Mouse (Mus musculus) heart, embryonic 15.5 days (tissue): ENCODE results near the gene Samd4b. TPM values are rescaled to one million over a fixed set of nuclear protein-coding genes. Genes with fewer than 3 reads are reported as not detected.

Experiments used
- ATAC-seq: fragments of 200-750 bp; cut with Nextera tagmentation; replicated peaks from 2 replicates; pipeline ENCODE4 v1.8.0; 2017; ENCODE audit warnings: low read depth, moderate TSS enrichment; ENCODE audit not compliant: insufficient number of reproducible peaks, insufficient read depth, low FRiP score
- H3K27ac ChIP-seq: fragments of 300-500 bp; sonication (generic); 2 replicates; pipeline ENCODE4 v1.5.1; 2015; ENCODE audit warnings: mild to moderate bottlenecking, inconsistent platforms
- H3K27me3 ChIP-seq: fragments of 300-500 bp; sonication (generic); 2 replicates; pipeline ENCODE4 v1.6.1; 2015; ENCODE audit warnings: inconsistent platforms
- H3K36me3 ChIP-seq: fragments of 300-500 bp; sonication (generic); 2 replicates; pipeline ENCODE4 v1.6.1; 2015; ENCODE audit warnings: mild to moderate bottlenecking, inconsistent platforms
- H3K4me1 ChIP-seq: fragments of 300-500 bp; sonication (generic); replicated peaks from 2 replicates; pipeline ENCODE4 v1.6.1; 2015; ENCODE audit warnings: inconsistent platforms
- H3K4me2 ChIP-seq: fragments of 300-500 bp; sonication (generic); 2 replicates; pipeline ENCODE4 v1.6.1; 2015; ENCODE audit warnings: inconsistent platforms, mild to moderate bottlenecking, moderate library complexity
- H3K4me3 ChIP-seq: fragments of 300-500 bp; sonication (generic); 2 replicates; pipeline ENCODE4 v1.5.1; 2015; ENCODE audit warnings: mild to moderate bottlenecking, inconsistent platforms
- H3K9ac ChIP-seq: fragments of 300-500 bp; sonication (generic); 2 replicates; pipeline ENCODE4 v1.6.1; 2015; ENCODE audit warnings: mild to moderate bottlenecking, inconsistent platforms
- H3K9me3 ChIP-seq: fragments of 300-500 bp; sonication (generic); replicated peaks from 2 replicates; pipeline ENCODE4 v1.6.1; 2016; ENCODE audit warnings: inconsistent platforms
- WGBS: fragments of 180-500 bp; shearing (Covaris S2); methylation state at CpG from one replicate; pipeline ENCODE4 v1.1.7; 2015; ENCODE audit warnings: mixed read lengths; 5-methylcytosine and 5-hydroxymethylcytosine counted together
- polyA plus RNA-seq: library from polyadenylated mRNA; unstranded; fragments of >200 nt; fragmentation: Nextera tagmentation; extraction: Ambion mirVana; gene quantifications from 2 replicates; pipeline ENCODE4 v1.2.1, GENCODE M21; 2015

The Samd4b gene
- polyA plus RNA-seq, 1 experiment from 2014 or later, result 17.9 TPM

DNA sequence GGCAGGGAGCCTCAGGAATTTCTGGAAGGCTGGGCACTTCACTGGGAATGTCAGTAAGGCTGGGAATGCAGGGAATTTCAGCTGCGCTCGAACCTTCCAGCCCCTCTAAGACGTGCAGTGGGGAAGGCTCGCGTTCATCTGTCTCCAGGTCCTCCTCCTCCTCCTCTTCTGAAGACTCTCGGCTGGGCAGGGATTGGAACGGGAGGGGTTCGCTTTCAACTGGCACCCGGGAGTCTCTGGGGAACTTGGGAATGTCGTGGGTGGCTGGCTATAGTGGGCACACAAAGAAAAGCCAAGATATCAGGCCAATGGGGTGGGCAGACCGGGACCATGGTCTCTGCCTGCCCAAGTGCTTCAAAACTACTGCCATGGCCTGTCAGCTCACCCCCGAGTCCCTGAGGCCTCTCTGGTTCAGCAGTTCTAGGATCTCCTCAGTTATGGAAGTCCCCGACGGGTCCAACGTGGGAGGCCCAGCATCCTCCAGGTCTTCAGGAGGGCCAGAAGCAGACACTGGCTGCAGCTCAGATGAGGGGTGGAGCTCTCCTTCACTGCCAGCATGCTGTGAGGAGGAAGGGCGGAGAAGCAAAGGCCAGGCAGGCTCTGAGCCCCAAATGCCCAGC lies 235.4 kb downstream of the Samd4b start:
- Histone ChIP-seq H3K9ac (no peak overlapping the region), H3K4me1 (peaks cover 30% of the 10 kb centered on the region), H3K9me3 (no peaks in the 10 kb centered on the region), H3K4me3 (no peak overlapping the region), H3K27ac (no peak overlapping the region; the same call in 1 of the 2 replicates), H3K4me2 (no peak overlapping the region), H3K27me3 (no peaks in the 10 kb centered on the region), H3K36me3 (peaks cover 80% of the 10 kb centered on the region)
- WGBS, result 49% methylated on average over 16 of the region's 16 CpGs
- no peak for ATAC-seq

DNA sequence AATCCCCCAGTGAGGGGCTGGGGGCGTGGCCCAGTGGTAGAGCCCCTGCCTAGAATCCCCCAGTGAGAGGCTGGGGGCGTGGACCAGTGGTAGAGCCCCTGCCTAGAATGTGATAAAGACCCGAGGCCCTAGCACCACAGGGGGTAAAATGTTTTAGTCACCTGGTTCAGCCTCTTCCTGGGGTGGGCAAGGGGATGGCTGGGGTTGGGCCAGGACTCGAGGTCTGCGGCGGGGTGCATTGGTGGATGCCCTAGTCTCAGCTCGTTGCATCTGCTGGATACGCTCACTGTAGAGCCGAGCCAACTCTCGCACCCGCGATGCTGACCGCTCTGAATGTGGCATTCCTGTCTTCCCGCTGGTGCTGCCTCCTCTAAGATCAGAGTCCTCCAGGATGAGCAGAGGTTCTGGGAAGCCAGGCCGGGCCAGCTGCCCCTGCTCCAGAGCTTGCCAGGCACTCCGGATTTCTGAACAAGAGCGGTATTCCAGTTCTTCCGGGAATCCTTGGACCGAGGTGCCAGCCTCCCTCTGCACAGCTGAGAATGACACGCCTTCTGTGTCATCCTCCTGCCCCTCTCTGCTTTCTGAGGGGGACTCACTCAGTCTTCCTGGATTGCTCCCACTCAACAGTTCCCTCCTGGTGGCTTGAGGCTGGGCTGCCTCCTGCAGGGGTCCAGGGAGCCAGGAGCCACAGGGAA lies 236.2 kb downstream of the Samd4b start:
- WGBS, result 87% methylated on average over 20 of the region's 20 CpGs

DNA sequence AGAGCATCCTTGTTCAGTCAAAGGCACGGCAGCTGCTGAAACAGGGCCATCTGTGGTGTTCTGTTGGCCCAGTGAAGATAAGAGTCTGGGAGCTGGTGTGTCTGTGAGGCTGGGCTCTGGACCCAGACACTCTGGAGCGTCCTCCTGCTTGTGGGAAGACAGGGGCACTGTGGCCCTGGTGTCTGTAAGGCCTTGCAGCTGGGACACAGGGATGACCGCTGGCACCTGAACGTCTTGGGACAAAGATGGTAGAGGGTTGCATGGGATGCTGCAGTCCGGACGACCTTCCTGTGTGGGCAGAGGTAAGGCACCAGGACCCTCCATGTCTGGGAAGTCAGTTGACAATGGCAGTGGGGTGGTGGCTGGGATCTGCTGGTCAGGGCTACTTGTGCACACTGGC lies 237.7 kb downstream of the Samd4b start:
- Histone ChIP-seq H3K27me3 (no peaks in the 10 kb centered on the region), H3K4me3 (no peak overlapping the region), H3K4me2 (no peak overlapping the region), H3K4me1 (peaks cover 41% of the 10 kb centered on the region), H3K27ac (no peak overlapping the region), H3K9ac (no peak overlapping the region), H3K9me3 (no peaks in the 10 kb centered on the region), H3K36me3 (peaks cover 58% of the 10 kb centered on the region)
- ATAC-seq, result no peak
- 85% methylated on average over 6 of the region's 6 CpGs for WGBS

More for the DNA sequence above, 236.2 kb downstream of the Samd4b start:
- H3K27me3 ChIP-seq, result no peaks in the 10 kb centered on the region
- no peak overlapping the region for H3K4me3 ChIP-seq
- no peak overlapping the region for H3K4me2 ChIP-seq
- H3K27ac ChIP-seq, result no peak overlapping the region; the same call in 1 of the 2 replicates
- H3K9me3 ChIP-seq, result no peaks in the 10 kb centered on the region
- H3K4me1 ChIP-seq, result peaks cover 38% of the 10 kb centered on the region
- no peak overlapping the region for H3K9ac ChIP-seq
- ATAC-seq, result no peak
- H3K36me3 ChIP-seq, result peaks cover 73% of the 10 kb centered on the region

DNA sequence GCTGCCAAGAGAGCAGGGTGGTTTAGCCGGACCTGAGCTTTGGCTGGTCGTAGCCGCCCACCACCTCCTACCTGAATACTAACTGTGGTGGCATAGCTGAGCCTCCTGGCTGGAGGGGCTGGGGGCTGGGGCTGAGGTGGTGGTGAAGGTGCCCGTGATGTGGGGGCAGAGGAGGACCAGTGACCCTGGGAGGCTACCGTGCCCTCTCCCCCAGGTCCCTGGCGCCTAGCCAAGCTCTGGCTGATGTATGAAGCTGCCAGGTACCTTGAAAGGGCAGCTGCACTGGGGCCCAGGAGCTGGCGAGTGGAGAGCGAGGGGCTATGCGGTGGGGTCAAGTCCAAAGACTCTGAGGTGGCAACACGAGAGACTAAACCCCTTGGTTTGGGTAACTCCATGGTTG lies 238.1 kb downstream of the Samd4b start:
- no peak for ATAC-seq
- 79% methylated on average over 10 of the region's 10 CpGs for WGBS
- Histone ChIP-seq H3K9me3 (no peaks in the 10 kb centered on the region), H3K4me3 (no peak overlapping the region), H3K4me1 (peaks cover 41% of the 10 kb centered on the region), H3K9ac (no peak overlapping the region), H3K27ac (no peak overlapping the region), H3K27me3 (no peaks in the 10 kb centered on the region), H3K4me2 (no peak overlapping the region), H3K36me3 (peaks cover 53% of the 10 kb centered on the region)

DNA sequence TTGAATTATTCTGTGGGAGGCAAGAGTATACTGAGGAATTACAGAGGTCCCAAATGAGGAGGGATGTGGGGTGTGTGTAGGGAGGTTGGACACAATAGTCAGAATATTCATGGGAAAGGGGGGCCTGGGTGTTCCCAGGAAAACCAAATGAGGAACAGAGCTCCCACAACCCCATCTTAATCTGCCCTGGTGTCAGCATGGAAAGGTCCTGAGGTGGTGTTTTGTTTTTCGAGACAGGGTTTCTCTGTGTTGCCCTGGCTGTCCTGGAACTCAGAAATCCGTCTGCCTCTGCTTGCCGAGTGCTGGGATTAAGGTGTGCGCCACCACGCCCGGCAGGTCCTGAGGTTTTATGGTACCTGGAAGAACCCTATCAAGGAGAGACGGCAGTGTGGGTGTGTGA lies 239.5 kb downstream of the Samd4b start:
- H3K4me2 ChIP-seq, result peak overlapping the region; percentile 17; the same call in 1 of the 2 replicates
- peaks cover 41% of the 10 kb centered on the region for H3K4me1 ChIP-seq
- H3K9ac ChIP-seq, result peak overlapping the region; percentile 10; the same call in 1 of the 2 replicates
- no peak overlapping the region for H3K4me3 ChIP-seq
- H3K27me3 ChIP-seq, result no peaks in the 10 kb centered on the region
- peak overlapping the region; percentile 83 for H3K27ac ChIP-seq
- ATAC-seq, result no peak
- H3K9me3 ChIP-seq, result no peaks in the 10 kb centered on the region
- peaks cover 51% of the 10 kb centered on the region for H3K36me3 ChIP-seq
- 53% methylated on average over 7 of the region's 7 CpGs for WGBS

DNA sequence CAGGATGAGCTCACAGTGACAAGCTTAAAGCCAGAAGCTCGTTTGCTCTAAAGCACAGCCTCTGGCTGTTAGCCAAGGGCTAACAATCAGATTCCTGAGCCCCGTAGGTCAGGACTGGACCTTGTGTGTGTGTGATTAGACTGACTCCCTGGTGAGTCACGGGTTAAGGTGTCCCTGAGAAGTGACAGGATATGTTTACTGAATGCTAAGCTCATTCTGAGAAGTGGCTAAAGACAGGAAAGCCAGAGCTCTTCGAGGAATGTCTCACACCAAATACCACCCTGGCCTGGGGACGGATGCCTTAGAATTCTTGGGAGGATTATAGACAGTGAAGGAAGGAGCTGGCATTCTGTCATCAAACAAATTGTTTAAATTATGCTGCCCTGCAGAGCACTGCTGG lies 240.0 kb downstream of the Samd4b start:
- Histone ChIP-seq H3K36me3 (peaks cover 53% of the 10 kb centered on the region), H3K4me3 (no peak overlapping the region), H3K27me3 (no peaks in the 10 kb centered on the region), H3K4me1 (peaks cover 41% of the 10 kb centered on the region), H3K27ac (peak overlapping the region; percentile 83), H3K9me3 (no peaks in the 10 kb centered on the region), H3K4me2 (peak overlapping the region; percentile 17; the same call in 1 of the 2 replicates), H3K9ac (peak overlapping the region; percentile 10; the same call in 1 of the 2 replicates)
- 3% methylated on average over 5 of the region's 5 CpGs for WGBS
- ATAC-seq, result peak; percentile 13; the same call in 1 of the 2 replicates

DNA sequence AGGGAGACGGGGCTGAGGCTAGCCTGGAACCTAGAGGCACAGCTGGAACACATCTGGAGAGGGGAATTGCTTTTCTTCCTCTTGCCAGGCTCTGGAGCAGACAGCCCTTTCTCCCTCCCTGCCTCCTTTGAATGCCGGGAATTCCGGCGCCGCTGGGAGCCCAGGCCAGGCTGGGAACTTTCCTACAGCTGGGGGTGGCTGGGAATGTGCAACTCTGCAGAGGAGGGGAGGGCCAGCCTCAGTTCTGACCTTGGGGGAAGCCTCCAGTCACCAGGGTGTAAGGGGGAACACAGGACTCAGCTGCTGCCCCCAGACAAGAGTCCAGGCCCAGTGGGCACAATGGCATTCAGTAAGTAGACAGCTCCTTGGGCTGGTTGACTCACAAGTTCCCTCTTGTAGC lies 241.0 kb downstream of the Samd4b start:
- no peaks in the 10 kb centered on the region for H3K27me3 ChIP-seq
- peaks cover 56% of the 10 kb centered on the region for H3K36me3 ChIP-seq
- peak overlapping the region; percentile 83 for H3K27ac ChIP-seq
- no peak overlapping the region for H3K4me3 ChIP-seq
- H3K9me3 ChIP-seq, result no peaks in the 10 kb centered on the region
- H3K4me2 ChIP-seq, result no peak overlapping the region
- under 1% methylated on average over 5 of the region's 5 CpGs for WGBS
- H3K9ac ChIP-seq, result 0 out of 2 replicates have a peak overlapping the region, but pooled peaks have one; percentile 5
- H3K4me1 ChIP-seq, result peaks cover 38% of the 10 kb centered on the region
- ATAC-seq, result peak; percentile 67

DNA sequence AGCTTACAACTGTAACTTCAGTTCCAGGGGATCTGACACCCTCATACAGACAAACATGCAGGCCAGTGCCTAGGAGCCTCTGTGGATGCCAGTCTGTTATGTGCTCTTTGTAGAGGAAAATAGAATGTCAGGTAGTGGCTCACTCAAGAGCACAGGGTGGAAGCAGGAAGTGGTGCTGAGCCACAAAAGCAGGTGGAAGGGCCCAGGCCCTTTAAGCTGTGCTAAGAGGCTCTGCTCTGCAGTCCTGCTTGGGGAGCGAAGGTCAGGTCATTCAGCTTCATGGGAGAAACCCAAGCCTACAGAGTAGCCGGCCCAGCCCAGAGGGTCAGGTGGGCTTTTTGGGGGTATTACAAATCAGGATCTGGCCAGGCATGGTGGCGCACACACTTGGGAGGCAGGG lies 242.7 kb downstream of the Samd4b start:
- H3K4me1 ChIP-seq, result peaks cover 43% of the 10 kb centered on the region
- no peak overlapping the region for H3K27ac ChIP-seq
- H3K27me3 ChIP-seq, result no peaks in the 10 kb centered on the region
- no peak overlapping the region for H3K9ac ChIP-seq
- no peaks in the 10 kb centered on the region for H3K9me3 ChIP-seq
- no peak overlapping the region for H3K4me2 ChIP-seq
- ATAC-seq, result no peak
- H3K36me3 ChIP-seq, result peaks cover 40% of the 10 kb centered on the region
- H3K4me3 ChIP-seq, result no peak overlapping the region
- WGBS, result 85% methylated on average over 3 of the region's 3 CpGs

DNA sequence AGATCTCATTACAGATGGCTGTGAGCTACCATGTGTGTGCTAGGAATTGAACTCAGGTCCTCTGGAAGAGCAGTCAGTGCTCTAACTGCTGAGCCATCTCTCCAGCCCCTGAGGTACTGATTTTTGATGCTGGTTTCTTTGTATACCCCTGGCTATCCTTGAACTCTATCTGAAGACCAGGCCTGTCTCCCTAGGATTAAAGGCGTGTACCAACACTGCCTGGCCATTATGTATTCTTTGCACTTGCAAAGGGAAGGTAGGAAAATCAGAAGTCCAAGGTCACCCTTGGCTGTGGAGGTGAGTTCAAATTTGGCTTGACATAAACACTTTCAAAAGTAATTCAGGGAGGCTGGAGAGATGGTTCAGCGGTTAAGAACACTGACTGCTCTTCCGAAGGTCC lies 243.3 kb downstream of the Samd4b start:
- no peak overlapping the region for H3K4me2 ChIP-seq
- H3K27me3 ChIP-seq, result no peaks in the 10 kb centered on the region
- ATAC-seq, result no peak
- 91% methylated on average over 3 of the region's 3 CpGs for WGBS
- H3K4me1 ChIP-seq, result peaks cover 42% of the 10 kb centered on the region
- H3K9ac ChIP-seq, result no peak overlapping the region
- H3K4me3 ChIP-seq, result no peak overlapping the region
- no peaks in the 10 kb centered on the region for H3K9me3 ChIP-seq
- H3K36me3 ChIP-seq, result peaks cover 34% of the 10 kb centered on the region
- H3K27ac ChIP-seq, result no peak overlapping the region

DNA sequence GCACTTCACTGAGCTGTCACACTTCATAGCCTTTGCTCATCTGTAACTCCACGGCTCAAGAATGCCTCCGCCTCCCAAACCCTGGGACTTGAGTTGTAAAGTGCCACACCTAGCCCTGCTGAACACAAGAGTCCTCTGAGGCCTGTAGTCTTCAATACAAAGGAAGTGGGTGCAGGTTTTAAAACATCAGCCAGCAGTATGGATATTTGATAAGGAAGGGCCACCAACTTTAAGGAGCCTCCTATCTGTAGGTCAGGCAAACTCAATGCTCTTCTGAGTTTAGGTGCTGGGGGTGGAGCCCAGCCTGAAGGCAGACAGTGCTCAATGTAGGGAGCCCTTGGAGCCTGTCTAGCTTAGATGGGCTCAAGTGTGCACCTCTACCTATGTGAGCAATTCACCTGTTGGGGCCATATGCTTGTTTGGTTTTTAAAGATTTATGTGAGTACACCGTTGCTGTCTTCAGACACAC lies 243.8 kb downstream of the Samd4b start:
- Histone ChIP-seq H3K27ac (no peak overlapping the region), H3K27me3 (no peaks in the 10 kb centered on the region), H3K9me3 (no peaks in the 10 kb centered on the region), H3K4me2 (no peak overlapping the region), H3K9ac (no peak overlapping the region), H3K4me1 (peaks cover 44% of the 10 kb centered on the region), H3K4me3 (no peak overlapping the region), H3K36me3 (peaks cover 30% of the 10 kb centered on the region)
- 86% methylated on average over 3 of the region's 3 CpGs for WGBS
- ATAC-seq, result no peak

DNA sequence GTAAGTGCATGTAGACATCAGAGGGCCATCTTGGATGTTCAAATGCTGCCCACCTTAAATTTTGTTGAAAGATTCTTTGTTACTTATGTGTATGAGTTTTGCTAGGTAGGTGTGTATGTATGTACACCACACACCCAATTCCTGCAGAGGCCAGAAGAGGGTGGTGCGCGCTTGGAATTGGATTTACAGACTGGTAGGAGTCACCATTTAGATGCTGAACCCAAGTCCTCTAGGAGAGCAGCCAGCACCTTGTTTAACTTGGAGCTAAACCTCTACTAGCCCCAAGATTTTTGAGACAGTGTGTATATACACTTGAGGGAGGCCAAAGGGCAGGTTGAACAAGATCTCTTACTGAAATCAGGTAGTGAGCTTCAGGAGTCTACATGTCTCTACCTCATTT lies 244.7 kb downstream of the Samd4b start:
- ATAC-seq, result no peak
- Histone ChIP-seq H3K4me3 (no peak overlapping the region), H3K27ac (no peak overlapping the region), H3K36me3 (peaks cover 27% of the 10 kb centered on the region), H3K4me2 (no peak overlapping the region), H3K4me1 (peaks cover 35% of the 10 kb centered on the region), H3K27me3 (no peaks in the 10 kb centered on the region), H3K9me3 (no peaks in the 10 kb centered on the region), H3K9ac (no peak overlapping the region)
- 90% methylated on average over 2 of the region's 2 CpGs for WGBS
